Mouse (Mus musculus): ENCODE results near the gene Tsnaxip1. TPM values are rescaled to one million over a fixed set of nuclear protein-coding genes. Genes with fewer than 3 reads are reported as not detected.

Gene Tsnaxip1
- total RNA-seq, 1 experiment: 0.13 TPM

- no peak for TF ChIP-seq HCFC1 (IDR thresholded peaks at IDR 0.05; ENCODE audit: borderline replicate concordance, insufficient read depth, low read length)
- TF ChIP-seq ZC3H11A (IDR thresholded peaks at IDR 0.05; ENCODE audit: borderline replicate concordance, low read depth, low read length): no peak
- no peak for TF ChIP-seq CHD2 (IDR thresholded peaks at IDR 0.05; ENCODE audit: low read depth, low read length)
- TF ChIP-seq MAFK (IDR thresholded peaks at IDR 0.05; ENCODE audit: insufficient read depth, low read depth, low read length): no peak
- TF ChIP-seq ZNF384 (IDR thresholded peaks at IDR 0.05; ENCODE audit: low read depth, low read length): no peak
- Histone ChIP-seq H3K4me3 (ENCODE audit: insufficient read depth in 1 of 2, low read depth in 1 of 2, low read length in 2 of 2, poor library complexity in 1 of 2, severe bottlenecking in 1 of 2) (no peak overlapping the region), H3K36me3 (ENCODE audit: control insufficient read depth, insufficient read depth, low read length, poor library complexity, severe bottlenecking) (peaks cover 2% of the 10 kb centered on the region; the same call in 1 of the 2 replicates), H3K9me3 (ENCODE audit: control insufficient read depth, insufficient read depth, low read depth, low read length) (no peaks in the 10 kb centered on the region), H3K4me1 (ENCODE audit: control insufficient read depth in 2 of 2, insufficient read depth in 2 of 2, low read length in 2 of 2, poor library complexity in 1 of 2) (no peaks in the 10 kb centered on the region), H3K27ac (ENCODE audit: insufficient read depth, low read depth, low read length, poor library complexity, severe bottlenecking) (no peak overlapping the region), H3K9ac (ENCODE audit: insufficient read depth, low read depth, low read length, poor library complexity, severe bottlenecking) (no peak overlapping the region)
- DNase-seq (ENCODE audit: low read depth, low spot score): no peak
- in situ Hi-C loops (cut with MboI; ENCODE audit: low sequenced_read_pairs in 2 of 2, unreplicated experiment in 2 of 2): no loop called here
These were observed 14.3 kb upstream of the Tsnaxip1 start for GRCm38 (mm10) chr8:105813241-105813640.

GRCm38 (mm10) chr8:105819659-105820058 is 7.9 kb upstream of the Tsnaxip1 start:
- Histone ChIP-seq H3K36me3 (ENCODE audit: control insufficient read depth, insufficient read depth, low read length, poor library complexity, severe bottlenecking) (peaks cover 8% of the 10 kb centered on the region; the same call in 1 of the 2 replicates), H3K27ac (ENCODE audit: insufficient read depth, low read depth, low read length, poor library complexity, severe bottlenecking) (no peak overlapping the region), H3K4me1 (ENCODE audit: control insufficient read depth in 2 of 2, insufficient read depth in 2 of 2, low read length in 2 of 2, poor library complexity in 1 of 2) (peaks cover 0 to 2% of the 10 kb centered on the region in 2 experiments; a peak in 1 of 4 replicates), H3K9ac (ENCODE audit: insufficient read depth, low read depth, low read length, poor library complexity, severe bottlenecking) (no peak overlapping the region), H3K4me3 (ENCODE audit: insufficient read depth in 1 of 2, low read depth in 1 of 2, low read length in 2 of 2, poor library complexity in 1 of 2, severe bottlenecking in 1 of 2) (no peak overlapping the region), H3K9me3 (ENCODE audit: control insufficient read depth, insufficient read depth, low read depth, low read length) (no peaks in the 10 kb centered on the region)
- in situ Hi-C loops (cut with MboI; ENCODE audit: low sequenced_read_pairs in 2 of 2, unreplicated experiment in 2 of 2): no loop called here
- TF ChIP-seq HCFC1 (IDR thresholded peaks at IDR 0.05; ENCODE audit: borderline replicate concordance, insufficient read depth, low read length) (no peak), ZNF384 (IDR thresholded peaks at IDR 0.05; ENCODE audit: low read depth, low read length) (no peak), MAFK (IDR thresholded peaks at IDR 0.05; ENCODE audit: insufficient read depth, low read depth, low read length) (no peak), CHD2 (IDR thresholded peaks at IDR 0.05; ENCODE audit: low read depth, low read length) (no peak), ZC3H11A (IDR thresholded peaks at IDR 0.05; ENCODE audit: borderline replicate concordance, low read depth, low read length) (no peak)
- DNase-seq (ENCODE audit: low read depth, low spot score): no peak

- peaks cover 8% of the 10 kb centered on the region; the same call in 1 of the 2 replicates for H3K36me3 ChIP-seq (ENCODE audit: control insufficient read depth, insufficient read depth, low read length, poor library complexity, severe bottlenecking)
- H3K27ac ChIP-seq (ENCODE audit: insufficient read depth, low read depth, low read length, poor library complexity, severe bottlenecking): no peak overlapping the region
- DNase-seq (ENCODE audit: low read depth, low spot score): no peak
- no peaks in the 10 kb centered on the region for H3K9me3 ChIP-seq (ENCODE audit: control insufficient read depth, insufficient read depth, low read depth, low read length)
- in situ Hi-C loops (cut with MboI; ENCODE audit: low sequenced_read_pairs in 2 of 2, unreplicated experiment in 2 of 2): no loop called here
- no peak for TF ChIP-seq MAFK (IDR thresholded peaks at IDR 0.05; ENCODE audit: insufficient read depth, low read depth, low read length)
- no peak for TF ChIP-seq ZC3H11A (IDR thresholded peaks at IDR 0.05; ENCODE audit: borderline replicate concordance, low read depth, low read length)
- TF ChIP-seq CHD2 (IDR thresholded peaks at IDR 0.05; ENCODE audit: low read depth, low read length): no peak
- no peak for TF ChIP-seq HCFC1 (IDR thresholded peaks at IDR 0.05; ENCODE audit: borderline replicate concordance, insufficient read depth, low read length)
- no peak for TF ChIP-seq ZNF384 (IDR thresholded peaks at IDR 0.05; ENCODE audit: low read depth, low read length)
- H3K4me3 ChIP-seq (ENCODE audit: insufficient read depth in 1 of 2, low read depth in 1 of 2, low read length in 2 of 2, poor library complexity in 1 of 2, severe bottlenecking in 1 of 2): no peak overlapping the region
- H3K9ac ChIP-seq (ENCODE audit: insufficient read depth, low read depth, low read length, poor library complexity, severe bottlenecking): no peak overlapping the region
- peaks cover 0 to 7% of the 10 kb centered on the region in 2 experiments; a peak in 1 of 4 replicates for H3K4me1 ChIP-seq (ENCODE audit: control insufficient read depth in 2 of 2, insufficient read depth in 2 of 2, low read length in 2 of 2, poor library complexity in 1 of 2)
These were observed 6.6 kb upstream of the Tsnaxip1 start for GRCm38 (mm10) chr8:105820925-105821324.

GRCm38 (mm10) chr8:105825506-105825905 is 2.0 kb upstream of the Tsnaxip1 start:
- in situ Hi-C loops (cut with MboI; ENCODE audit: low sequenced_read_pairs in 2 of 2, unreplicated experiment in 2 of 2): no loop called here
- Histone ChIP-seq H3K36me3 (ENCODE audit: control insufficient read depth, insufficient read depth, low read length, poor library complexity, severe bottlenecking) (peaks cover 8% of the 10 kb centered on the region; the same call in 1 of the 2 replicates), H3K9ac (ENCODE audit: insufficient read depth, low read depth, low read length, poor library complexity, severe bottlenecking) (no peak overlapping the region), H3K27ac (ENCODE audit: insufficient read depth, low read depth, low read length, poor library complexity, severe bottlenecking) (no peak overlapping the region), H3K4me1 (ENCODE audit: control insufficient read depth in 2 of 2, insufficient read depth in 2 of 2, low read length in 2 of 2, poor library complexity in 1 of 2) (peaks cover 0 to 7% of the 10 kb centered on the region in 2 experiments; a peak in 1 of 4 replicates), H3K4me3 (ENCODE audit: insufficient read depth in 1 of 2, low read depth in 1 of 2, low read length in 2 of 2, poor library complexity in 1 of 2, severe bottlenecking in 1 of 2) (0 out of 4 replicates have a peak overlapping the region, but pooled peaks of 1 of the 2 experiments have one; percentile 13), H3K9me3 (ENCODE audit: control insufficient read depth, insufficient read depth, low read depth, low read length) (no peaks in the 10 kb centered on the region)
- no peak for DNase-seq (ENCODE audit: low read depth, low spot score)
- TF ChIP-seq HCFC1 (IDR thresholded peaks at IDR 0.05; ENCODE audit: borderline replicate concordance, insufficient read depth, low read length) (no peak), ZC3H11A (IDR thresholded peaks at IDR 0.05; ENCODE audit: borderline replicate concordance, low read depth, low read length) (no peak), MAFK (IDR thresholded peaks at IDR 0.05; ENCODE audit: insufficient read depth, low read depth, low read length) (no peak), CHD2 (IDR thresholded peaks at IDR 0.05; ENCODE audit: low read depth, low read length) (no peak), ZNF384 (IDR thresholded peaks at IDR 0.05; ENCODE audit: low read depth, low read length) (no peak)

Data from ES-E14 (cell line).